Mouse (Mus musculus): ENCODE measurements at regions not wholly inside any gene's neighbourhood (a gene's known extent, or its start where the extent isn't known, plus 50 kb on each side); places are given as distances from the start of the nearest gene placed in this dataset.
A peak's percentile ranks its signal among the peaks of the same experiment; 100 is the strongest.
"Not testable (repeated sequence)": the region's sequence is repeated elsewhere in the genome, so short reads cannot be mapped to it uniquely, and the experiment has no call there.

GRCm38 (mm10) chr9:83728428-83728827 lies 77.6 kb downstream of the Elovl4 start:
- DNase-seq = no peak

- DNase-seq = peak; percentile 60 to 63
Observed at GRCm38 (mm10) chr9:83727462-83728189, 78.5 kb downstream of the Elovl4 start.

- no peak for DNase-seq
Observed at GRCm38 (mm10) chr9:83726979-83727378, 79.1 kb downstream of the Elovl4 start.

- peak in 1 of 2 experiments; percentile 15 for DNase-seq
Observed at GRCm38 (mm10) chr9:83726105-83726504, 80.0 kb downstream of the Elovl4 start.

- DNase-seq = no peak
Observed at GRCm38 (mm10) chr9:83725545-83725944, 80.5 kb downstream of the Elovl4 start.

- DNase-seq = no peak
Observed at GRCm38 (mm10) chr9:83720982-83721381, 85.1 kb downstream of the Elovl4 start.

- DNase-seq = no peak
Observed at GRCm38 (mm10) chr9:83719811-83720210, 86.3 kb downstream of the Elovl4 start.

- DNase-seq = not testable (repeated sequence)
Observed at GRCm38 (mm10) chr9:83718084-83718483, 88.0 kb downstream of the Elovl4 start.

- DNase-seq = no peak
Observed at GRCm38 (mm10) chr9:83716101-83716763, 89.8 kb downstream of the Elovl4 start.

GRCm38 (mm10) chr9:83707361-83707760 lies 98.7 kb downstream of the Elovl4 start:
- no peak for DNase-seq

GRCm38 (mm10) chr9:83706071-83706470 lies 100.0 kb downstream of the Elovl4 start:
- DNase-seq = no peak

- DNase-seq = no peak
Observed at GRCm38 (mm10) chr9:83704186-83704585, 101.9 kb downstream of the Elovl4 start.

- DNase-seq = no peak
Observed at GRCm38 (mm10) chr9:83700916-83701315, 105.2 kb downstream of the Elovl4 start.

- DNase-seq = no peak
Observed at GRCm38 (mm10) chr9:83700056-83700455, 106.0 kb downstream of the Elovl4 start.

- peak; percentile 47 to 49 for DNase-seq
Observed at GRCm38 (mm10) chr9:83691332-83692198, 114.5 kb downstream of the Elovl4 start.
